Mouse (Mus musculus) ES-Bruce4 (cell line): ENCODE data around the gene Uncx. TPM values are rescaled to one million over a fixed set of nuclear protein-coding genes. Genes with fewer than 3 reads are reported as not detected.
"Not testable (repeated sequence)": the region's sequence is repeated elsewhere in the genome, so short reads cannot be mapped to it uniquely, and the experiment has no call there.

Experiments
- H3K27ac ChIP-seq: 2 replicates; pipeline ENCODE4 v1.5.1; 2012; ENCODE audit warnings: low read length, inconsistent platforms; ENCODE audit not compliant: insufficient read depth
- H3K27me3 ChIP-seq: 2 replicates; pipeline ENCODE4 v1.6.1; 2012; ENCODE audit warnings: mild to moderate bottlenecking, low read length, inconsistent platforms; ENCODE audit not compliant: control insufficient read depth, poor library complexity, insufficient read depth, severe bottlenecking
- H3K36me3 ChIP-seq: 2 replicates; pipeline ENCODE4 v1.6.1; 2012; ENCODE audit warnings: inconsistent platforms, mild to moderate bottlenecking, low read length, moderate library complexity; ENCODE audit not compliant: control insufficient read depth, poor library complexity, insufficient read depth, severe bottlenecking
- H3K4me1 ChIP-seq: one replicate; pipeline ENCODE4 v1.8.1; 2011; ENCODE audit warnings: low read length; ENCODE audit not compliant: control insufficient read depth, insufficient read depth
- H3K4me3 ChIP-seq: 2 replicates; pipeline ENCODE4 v1.5.1; 2011; ENCODE audit warnings: low read depth, mild to moderate bottlenecking, low read length
- H3K9ac ChIP-seq: 2 replicates; pipeline ENCODE4 v1.6.1; 2012; ENCODE audit warnings: low read depth, mild to moderate bottlenecking, inconsistent platforms; ENCODE audit not compliant: poor library complexity, severe bottlenecking
- H3K9me3 ChIP-seq: replicated peaks from 2 replicates; pipeline ENCODE4 v1.6.1; 2012; ENCODE audit warnings: mild to moderate bottlenecking, low read length, inconsistent platforms; ENCODE audit not compliant: control insufficient read depth, poor library complexity, insufficient read depth, severe bottlenecking
- CTCF ChIP-seq: IDR thresholded peaks from one replicate; pipeline ENCODE4 v1.8.1; 2011; ENCODE audit warnings: low read depth, low read length
- EP300 ChIP-seq: IDR thresholded peaks from 2 replicates; pipeline ENCODE4 v1.6.1; 2011; ENCODE audit warnings: low read depth, low read length; ENCODE audit not compliant: insufficient read depth
- POLR2A ChIP-seq: IDR thresholded peaks from one replicate; pipeline ENCODE4 v1.8.1; 2011; ENCODE audit warnings: low read length; ENCODE audit not compliant: insufficient read depth
- polyA plus RNA-seq: library from polyadenylated mRNA; stranded (reverse); fragments of >200 nt; gene quantifications from 2 replicates; pipeline ENCODE4 v1.2.4, GENCODE M21; 2011; ENCODE audit warnings: low read depth; ENCODE audit not compliant: missing spikeins, insufficient read depth, insufficient read length

Gene Uncx
- polyA plus RNA-seq, 1 experiment: not detected

DNA sequence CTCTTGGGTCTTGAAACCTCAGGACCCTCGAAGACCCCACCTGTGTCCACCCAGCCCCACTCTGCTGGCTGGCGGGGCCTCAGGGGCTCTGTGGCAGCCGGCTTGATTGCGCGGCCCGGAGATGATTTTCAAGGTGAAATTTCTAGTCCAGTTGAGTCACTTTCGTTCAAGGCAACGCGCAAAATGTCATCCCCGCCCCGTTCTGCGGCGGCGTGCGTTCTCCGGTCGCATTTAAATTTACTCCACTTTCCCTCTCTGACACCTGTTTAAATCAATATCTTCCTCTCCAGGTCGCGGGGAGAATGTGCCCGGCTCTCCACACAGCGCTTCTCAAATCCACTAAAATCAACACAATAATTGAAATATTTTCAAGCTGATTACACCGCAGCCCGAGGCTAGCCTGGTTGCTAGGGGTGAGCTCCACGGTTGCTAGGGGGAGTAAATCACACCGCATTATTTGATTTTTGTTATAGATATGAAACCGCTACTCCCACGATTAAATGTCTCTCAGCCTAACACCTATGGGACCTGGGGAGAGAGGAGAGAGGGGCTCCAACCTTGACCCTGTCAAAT is 37.0 kb downstream of the Uncx start:
- no peaks in the 10 kb centered on the region for H3K36me3 ChIP-seq
- no peaks in the 10 kb centered on the region for H3K4me1 ChIP-seq
- H3K9me3 ChIP-seq: no peaks in the 10 kb centered on the region
- H3K4me3 ChIP-seq: no peak overlapping the region
- no peak overlapping the region for H3K9ac ChIP-seq
- TF ChIP-seq POLR2A (no peak), CTCF (no peak), EP300 (no peak)
- H3K27me3 ChIP-seq: no peaks in the 10 kb centered on the region; the same call in 1 of the 2 replicates
- no peak overlapping the region for H3K27ac ChIP-seq

- no peak for TF ChIP-seq EP300
- no peak for TF ChIP-seq POLR2A
- TF ChIP-seq CTCF: no peak
- H3K27ac ChIP-seq: no peak overlapping the region
- no peak overlapping the region for H3K4me3 ChIP-seq
- no peak overlapping the region for H3K9ac ChIP-seq
- no peaks in the 10 kb centered on the region for H3K9me3 ChIP-seq
- H3K27me3 ChIP-seq: no peaks in the 10 kb centered on the region; the same call in 1 of the 2 replicates
- H3K36me3 ChIP-seq: no peaks in the 10 kb centered on the region
- H3K4me1 ChIP-seq: no peaks in the 10 kb centered on the region
Observed at GRCm38 (mm10) chr5:139581308-139581868, 38.1 kb downstream of the Uncx start.

GRCm38 (mm10) chr5:139584971-139585747 is 41.9 kb downstream of the Uncx start:
- H3K27me3 ChIP-seq: no peaks in the 10 kb centered on the region; the same call in 1 of the 2 replicates
- peak overlapping the region; percentile 25; the same call in 1 of the 2 replicates for H3K4me3 ChIP-seq
- no peaks in the 10 kb centered on the region for H3K4me1 ChIP-seq
- peak overlapping the region; percentile 13; the same call in 1 of the 2 replicates for H3K9ac ChIP-seq
- TF ChIP-seq POLR2A (no peak), CTCF (no peak), EP300 (no peak)
- H3K9me3 ChIP-seq: no peaks in the 10 kb centered on the region
- H3K36me3 ChIP-seq: no peaks in the 10 kb centered on the region
- H3K27ac ChIP-seq: no peak overlapping the region

- Histone ChIP-seq H3K27ac (no peak overlapping the region), H3K9ac (peak overlapping the region; percentile 13; the same call in 1 of the 2 replicates), H3K4me1 (no peaks in the 10 kb centered on the region)
Observed at GRCm38 (mm10) chr5:139585748-139586060, 42.4 kb downstream of the Uncx start.

DNA sequence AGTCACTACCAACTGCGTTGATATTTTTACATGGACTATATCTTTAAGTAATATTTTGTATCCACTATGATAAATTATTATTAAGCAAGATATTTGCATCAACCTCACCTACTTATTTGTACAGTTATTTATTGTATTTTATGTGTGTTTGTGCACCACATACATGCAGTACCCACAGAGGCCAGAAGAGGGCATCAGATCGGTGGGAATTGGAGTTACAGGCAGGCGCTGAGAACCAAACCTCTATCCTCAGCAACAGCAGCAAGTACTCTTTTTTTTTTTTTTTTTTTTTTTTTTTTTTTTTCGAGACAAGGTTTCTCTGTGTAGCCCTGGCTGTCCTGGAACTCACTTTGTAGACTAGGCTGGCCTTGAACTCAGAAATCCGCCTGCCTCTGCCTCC is 44.2 kb downstream of the Uncx start:
- not testable (repeated sequence) for H3K27me3 ChIP-seq, H3K9ac ChIP-seq, H3K4me1 ChIP-seq, H3K27ac ChIP-seq, H3K36me3 ChIP-seq, H3K9me3 ChIP-seq, H3K4me3 ChIP-seq
- TF ChIP-seq CTCF: peak; percentile 42

More at GRCm38 (mm10) chr5:139585748-139586060, 42.4 kb downstream of the Uncx start:
- Histone ChIP-seq H3K27me3 (no peaks in the 10 kb centered on the region; the same call in 1 of the 2 replicates), H3K4me3 (peak overlapping the region; percentile 25; the same call in 1 of the 2 replicates), H3K36me3 (no peaks in the 10 kb centered on the region), H3K9me3 (no peaks in the 10 kb centered on the region)
- no peak for TF ChIP-seq CTCF

DNA sequence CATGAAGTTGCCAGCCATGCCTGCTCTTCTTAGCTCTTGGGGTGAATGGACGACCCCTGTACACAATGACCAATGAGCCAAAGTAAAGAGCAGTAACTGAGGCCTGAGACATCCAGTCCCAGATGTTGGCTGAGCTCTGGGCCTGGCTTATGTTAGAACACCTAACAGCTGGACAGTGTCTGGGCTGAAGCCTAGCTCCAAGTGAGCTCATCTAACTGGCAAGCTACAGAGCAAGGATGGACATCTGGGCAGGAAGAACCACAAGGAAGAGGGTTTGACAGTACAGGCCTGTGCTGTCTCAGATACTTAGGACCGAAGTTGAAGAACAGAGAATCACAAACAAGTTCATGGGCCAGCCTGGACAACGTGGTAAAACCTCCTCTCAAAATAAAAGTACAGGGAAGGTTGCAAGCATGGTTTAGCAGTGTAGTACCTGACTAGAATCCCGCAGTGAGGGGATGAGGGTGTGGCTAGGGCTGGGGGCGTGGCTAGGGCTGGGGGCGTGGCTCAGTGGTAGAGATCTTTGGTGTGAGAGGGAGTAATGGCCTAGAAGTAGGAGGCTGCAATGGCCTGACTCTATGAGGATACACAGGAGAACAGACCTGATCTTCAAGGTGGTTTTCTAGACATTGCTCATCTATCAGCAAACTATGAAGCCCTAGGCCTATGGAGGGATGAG is 47.5 kb downstream of the Uncx start:
- not testable (repeated sequence) for H3K9ac ChIP-seq, H3K4me3 ChIP-seq, H3K36me3 ChIP-seq, H3K4me1 ChIP-seq, H3K9me3 ChIP-seq, H3K27ac ChIP-seq, H3K27me3 ChIP-seq
